8 mouse cellular contexts compared by ENCODE assay signal in genomic region chr10:34206783-34207502, GRCm38 (mm10). TPM values are rescaled to one million over a fixed set of nuclear protein-coding genes. Genes with fewer than 3 reads are reported as not detected.
DNase-seq lines count a peak whose midpoint lies in the region; ATAC-seq and TF ChIP-seq lines count a peak whose summit lies in the region.

No protein-coding gene starts in this region.

- H3K36me3 ChIP-seq in erythroblast, embryonic 14.5 days (ENCODE audit: control insufficient read depth): no peaks in the 10 kb centered on the region
- H3K36me3 ChIP-seq in intestine, postnatal 0 days (ENCODE audit: control insufficient read depth, insufficient read depth): no peaks in the 10 kb centered on the region
- peaks cover 6% of the 10 kb centered on the region; the same call in 1 of the 2 replicates for H3K36me3 ChIP-seq in limb, embryonic 13.5 days
- H3K36me3 ChIP-seq in midbrain, embryonic 13.5 days: no peaks in the 10 kb centered on the region
- no peaks in the 10 kb centered on the region for H3K36me3 ChIP-seq in small intestine, adult 2 months (ENCODE audit: control insufficient read depth, insufficient read depth, low read length)

- peak overlapping the region; percentile 65 for H3K9ac ChIP-seq in intestine, postnatal 0 days (ENCODE audit: low read depth, low read length)
- peak overlapping the region; percentile 89 for H3K9ac ChIP-seq in limb, embryonic 13.5 days
- H3K9ac ChIP-seq in midbrain, embryonic 13.5 days (replicated peaks): peak overlapping the region; percentile 87

- peak; percentile 47; the same call in 1 of the 2 replicates for TF ChIP-seq POLR2A in small intestine, adult 2 months (IDR thresholded peaks at IDR 0.05; ENCODE audit: low read depth, low read length)

- TF ChIP-seq CTCF in intestine, postnatal 0 days (IDR thresholded peaks at IDR 0.05; ENCODE audit: low read depth): peak; percentile 61
- no peak for TF ChIP-seq CTCF in small intestine, adult 2 months (IDR thresholded peaks at IDR 0.05; ENCODE audit: extremely low read depth, insufficient read length, insufficient replicate concordance, low read depth, low read length)

- peak overlapping the region; percentile 54 for H3K4me3 ChIP-seq in erythroblast, embryonic 14.5 days (replicated peaks)
- peak overlapping the region; percentile 77 for H3K4me3 ChIP-seq in intestine, postnatal 0 days (ENCODE audit: low read depth, low read length)
- peak overlapping the region; percentile 67 for H3K4me3 ChIP-seq in limb, embryonic 13.5 days
- H3K4me3 ChIP-seq in midbrain, embryonic 13.5 days (replicated peaks): peak overlapping the region; percentile 73
- H3K4me3 ChIP-seq in small intestine, adult 2 months (ENCODE audit: low read depth, low read length): peak overlapping the region; percentile 72

- under 1% methylated on average over 48 of the region's 65 CpGs for WGBS in intestine, postnatal 0 days
- under 1% methylated on average over 63 of the region's 65 CpGs for WGBS in limb, embryonic 13.5 days
- WGBS in midbrain, embryonic 13.5 days: under 1% methylated on average over 56 of the region's 65 CpGs
- 1% methylated on average over 65 of the region's 65 CpGs for WGBS in small intestine, adult 2 months

- peaks cover 52% of the 10 kb centered on the region for H3K27me3 ChIP-seq in erythroblast, embryonic 14.5 days (ENCODE audit: control insufficient read depth)
- no peaks in the 10 kb centered on the region for H3K27me3 ChIP-seq in intestine, postnatal 0 days (replicated peaks; ENCODE audit: control insufficient read depth, insufficient read depth, low read length)
- H3K27me3 ChIP-seq in limb, embryonic 13.5 days: no peaks in the 10 kb centered on the region
- H3K27me3 ChIP-seq in midbrain, embryonic 13.5 days: no peaks in the 10 kb centered on the region
- peaks cover 15% of the 10 kb centered on the region; the same call in 1 of the 2 replicates for H3K27me3 ChIP-seq in small intestine, adult 2 months (ENCODE audit: control insufficient read depth, insufficient read depth, low read length)

- peak overlapping the region; percentile 90 for H3K4me2 ChIP-seq in intestine, postnatal 0 days (replicated peaks; ENCODE audit: low read depth)
- H3K4me2 ChIP-seq in limb, embryonic 13.5 days (replicated peaks): peak overlapping the region; percentile 73
- peak overlapping the region; percentile 78 for H3K4me2 ChIP-seq in midbrain, embryonic 13.5 days (replicated peaks)

- DNase-seq in embryo, embryonic 11.5 days (ENCODE audit: low read depth, low spot score): peak; percentile 62
- peak; percentile 98 for DNase-seq in heart, adult 11 months

- ATAC-seq in erythroblast, adult 5-6 weeks (replicated peaks; ENCODE audit: low FRiP score, poor library complexity, severe bottlenecking): no peak
- peak; percentile 79 for ATAC-seq in intestine, postnatal 0 days
- peak; percentile 96 for ATAC-seq in limb, embryonic 13.5 days (ENCODE audit: low FRiP score, low read depth)
- peak; percentile 97 for ATAC-seq in midbrain, embryonic 13.5 days

- peak overlapping the region; percentile 74 for H3K27ac ChIP-seq in intestine, postnatal 0 days (ENCODE audit: low read depth, low read length)
- H3K27ac ChIP-seq in limb, embryonic 13.5 days: peak overlapping the region; percentile 95
- peak overlapping the region; percentile 64 for H3K27ac ChIP-seq in midbrain, embryonic 13.5 days
- peak overlapping the region; percentile 69 for H3K27ac ChIP-seq in small intestine, adult 2 months (ENCODE audit: insufficient read depth, low read depth, low read length)

- no peaks in the 10 kb centered on the region; the same call in 1 of the 2 replicates for H3K9me3 ChIP-seq in erythroblast, embryonic 14.5 days (ENCODE audit: control insufficient read depth, low read length)
- no peaks in the 10 kb centered on the region for H3K9me3 ChIP-seq in intestine, postnatal 0 days (ENCODE audit: control insufficient read depth)
- no peaks in the 10 kb centered on the region for H3K9me3 ChIP-seq in limb, embryonic 13.5 days
- no peaks in the 10 kb centered on the region for H3K9me3 ChIP-seq in midbrain, embryonic 13.5 days

- H3K4me1 ChIP-seq in erythroblast, embryonic 14.5 days (ENCODE audit: control insufficient read depth): peaks cover 6% of the 10 kb centered on the region
- H3K4me1 ChIP-seq in intestine, postnatal 0 days (replicated peaks; ENCODE audit: control insufficient read depth, insufficient read depth, low read length): 0 out of 2 replicates have a peak, but pooled peaks cover 4% of the 10 kb centered on the region
- H3K4me1 ChIP-seq in limb, embryonic 13.5 days: peaks cover 23% of the 10 kb centered on the region
- peaks cover 4% of the 10 kb centered on the region; the same call in 1 of the 2 replicates for H3K4me1 ChIP-seq in midbrain, embryonic 13.5 days (replicated peaks)
- H3K4me1 ChIP-seq in small intestine, adult 2 months (ENCODE audit: control insufficient read depth, insufficient read depth, insufficient read length, low read length): no peaks in the 10 kb centered on the region

RNA-seq across cellular contexts. Expression of gene Dse, which starts 0.6 kb away (rescaled TPM):
- 0.02 TPM in 1 of 2 replicates, not detected in the other for polyA plus RNA-seq in erythroblast, embryonic 14.5 days (2012)
- 2.5 and 2.7 TPM in 2 replicates for total RNA-seq in erythroblast, adult 5-6 weeks (2015; ENCODE audit: low replicate concordance)
- total RNA-seq in erythroblast, adult 5-6 weeks (2017; ENCODE audit: low replicate concordance): 2.2 and 6.4 TPM in 2 replicates
- polyA plus RNA-seq in intestine, postnatal 0 days (2015; fragmentation: Nextera tagmentation; extraction: Ambion mirVana): 5.8 and 6.3 TPM in 2 replicates
- 44.0 and 44.5 TPM in 2 replicates for polyA plus RNA-seq in limb, embryonic 13.5 days (2015; fragmentation: Nextera tagmentation; extraction: Ambion mirVana)
- 6.2 and 6.7 TPM in 2 replicates for polyA plus RNA-seq in midbrain, embryonic 13.5 days (2015; fragmentation: Nextera tagmentation; extraction: Ambion mirVana)
- 3.2 and 3.5 TPM in 2 replicates for polyA plus RNA-seq in small intestine, adult 2 months (2012; rRNA removed)
